Mouse (Mus musculus): ENCODE measurements around the gene Pex1. TPM values are rescaled to one million over a fixed set of nuclear protein-coding genes. Genes with fewer than 3 reads are reported as not detected.
A peak's percentile ranks its signal among the peaks of the same experiment; 100 is the strongest.

Pex1 gene
- total and polyA plus RNA-seq, 2 experiments from 2014 or later, result 21.0 to 21.2 TPM

DNA sequence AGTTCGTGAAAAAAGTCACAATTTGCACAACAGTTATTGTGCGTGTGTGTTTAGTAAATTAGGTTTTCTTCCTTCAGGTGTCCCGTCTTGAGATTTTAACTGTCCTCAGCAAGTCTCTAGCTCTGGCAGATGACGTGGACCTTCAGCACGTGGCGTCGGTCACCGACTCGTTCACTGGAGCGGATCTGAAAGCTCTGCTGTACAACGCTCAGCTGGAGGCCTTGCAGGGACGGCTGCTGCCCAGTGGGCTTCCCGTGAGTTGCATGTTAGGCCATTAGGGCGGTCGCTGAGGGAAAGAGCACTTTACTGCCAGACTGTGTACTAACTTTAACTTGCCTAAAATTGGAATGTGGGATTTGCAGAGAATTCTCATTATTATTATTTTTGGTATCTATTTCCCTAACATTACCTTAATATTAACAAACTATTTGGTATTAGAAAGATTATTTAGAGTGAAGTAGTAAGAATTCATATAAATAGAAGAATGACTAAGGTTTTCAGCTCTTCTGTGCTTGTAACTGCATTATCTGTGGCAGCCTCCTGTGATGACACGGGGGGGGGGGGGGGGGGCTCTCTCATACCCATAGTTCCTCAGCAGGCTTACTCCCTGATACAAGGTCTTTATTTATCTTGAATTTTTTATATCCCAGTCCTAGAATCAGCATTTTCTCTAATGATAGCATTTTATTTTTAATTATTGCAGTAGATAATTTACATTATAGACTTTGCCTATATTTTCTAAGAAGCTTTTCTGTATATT lies 35.8 kb downstream of the Pex1 start:
- Histone ChIP-seq H3K9ac (replicated peaks; ENCODE audit: low read length, poor library complexity, severe bottlenecking) (no peak overlapping the region), H3K4me2 (ENCODE audit: low read depth, low read length, poor library complexity, severe bottlenecking) (no peak overlapping the region), H3K27ac (ENCODE audit: low read depth, low read length) (no peak overlapping the region), H3K4me1 (ENCODE audit: insufficient read depth, low read length) (no peaks in the 10 kb centered on the region), H3K36me3 (ENCODE audit: insufficient read depth, low read length) (peaks cover 21% of the 10 kb centered on the region), H3K4me3 (ENCODE audit: low read depth, low read length) (no peak overlapping the region), H3K9me3 (ENCODE audit: low read length) (no peaks in the 10 kb centered on the region), H3K27me3 (ENCODE audit: insufficient read depth, low read length) (no peaks in the 10 kb centered on the region)
- ATAC-seq (ENCODE audit: low FRiP score), result no peak
- peak; percentile 5 for DNase-seq (ENCODE audit: low spot score)
- 55% methylated on average over 16 of the region's 16 CpGs for WGBS
- no peak for TF ChIP-seq CTCF (IDR thresholded peaks at IDR 0.05)

DNA sequence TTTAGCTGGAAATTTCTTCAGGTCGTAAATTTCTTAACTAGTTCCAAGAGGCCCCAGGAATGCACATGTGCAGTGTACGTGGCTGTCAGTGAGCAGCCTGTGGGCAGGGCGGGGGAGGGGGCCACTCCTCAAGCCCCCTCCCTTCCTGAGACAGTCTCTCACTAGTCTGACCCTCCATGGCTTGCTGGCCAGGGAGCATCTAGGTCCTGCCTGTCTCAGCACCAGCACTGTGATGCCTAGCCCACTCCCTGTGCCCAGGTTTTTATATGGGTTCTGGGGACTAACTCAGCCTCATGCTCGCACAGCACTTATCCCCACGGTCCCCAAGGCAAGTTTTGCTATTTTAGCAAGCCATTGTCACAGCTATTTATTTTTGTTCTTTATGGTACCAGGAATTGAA lies 36.4 kb downstream of the Pex1 start:
- Histone ChIP-seq H3K9ac (replicated peaks; ENCODE audit: low read length, poor library complexity, severe bottlenecking) (no peak overlapping the region), H3K4me2 (ENCODE audit: low read depth, low read length, poor library complexity, severe bottlenecking) (no peak overlapping the region), H3K36me3 (ENCODE audit: insufficient read depth, low read length) (peaks cover 16% of the 10 kb centered on the region; the same call in 1 of the 2 replicates), H3K27me3 (ENCODE audit: insufficient read depth, low read length) (no peaks in the 10 kb centered on the region), H3K4me1 (ENCODE audit: insufficient read depth, low read length) (no peaks in the 10 kb centered on the region), H3K4me3 (ENCODE audit: low read depth, low read length) (no peak overlapping the region), H3K27ac (ENCODE audit: low read depth, low read length) (no peak overlapping the region), H3K9me3 (ENCODE audit: low read length) (no peaks in the 10 kb centered on the region)
- no peak for DNase-seq (ENCODE audit: low spot score)
- whole genome bisulfite sequencing, result 85% methylated on average over 5 of the region's 5 CpGs
- ATAC-seq (ENCODE audit: low FRiP score), result peak; percentile 49; the same call in 1 of the 2 replicates
- no peak for TF ChIP-seq CTCF (IDR thresholded peaks at IDR 0.05)

DNA sequence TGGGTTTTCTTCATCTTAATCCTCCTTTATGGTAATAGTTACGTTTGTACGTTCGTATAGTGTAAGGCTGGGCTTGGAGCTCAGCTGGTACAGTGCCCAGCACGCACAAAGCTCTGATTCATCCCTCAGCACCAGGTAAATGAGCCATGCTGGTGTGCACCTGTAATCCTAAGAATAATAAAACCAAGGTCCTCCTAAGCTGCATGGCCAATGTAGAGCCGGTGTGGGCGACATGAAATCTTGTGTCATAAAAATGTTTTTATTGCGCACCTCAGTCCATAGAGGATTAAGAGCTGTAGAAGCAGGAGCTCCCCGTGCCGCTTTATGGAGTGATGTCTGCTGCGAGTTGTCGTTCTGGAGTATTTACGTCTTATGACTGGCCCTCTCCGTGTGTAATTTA lies 37.4 kb downstream of the Pex1 start:
- no peak for DNase-seq (ENCODE audit: low spot score)
- peaks cover 16% of the 10 kb centered on the region; the same call in 1 of the 2 replicates for H3K36me3 ChIP-seq (ENCODE audit: insufficient read depth, low read length)
- WGBS, result 95% methylated on average over 13 of the region's 13 CpGs
- H3K4me1 ChIP-seq (ENCODE audit: insufficient read depth, low read length), result no peaks in the 10 kb centered on the region
- no peak overlapping the region for H3K4me2 ChIP-seq (ENCODE audit: low read depth, low read length, poor library complexity, severe bottlenecking)
- no peak overlapping the region for H3K4me3 ChIP-seq (ENCODE audit: low read depth, low read length)
- no peaks in the 10 kb centered on the region for H3K9me3 ChIP-seq (ENCODE audit: low read length)
- H3K27me3 ChIP-seq (ENCODE audit: insufficient read depth, low read length), result no peaks in the 10 kb centered on the region
- H3K27ac ChIP-seq (ENCODE audit: low read depth, low read length), result no peak overlapping the region
- no peak for TF ChIP-seq CTCF (IDR thresholded peaks at IDR 0.05)
- H3K9ac ChIP-seq (replicated peaks; ENCODE audit: low read length, poor library complexity, severe bottlenecking), result no peak overlapping the region
- ATAC-seq (ENCODE audit: low FRiP score), result no peak

DNA sequence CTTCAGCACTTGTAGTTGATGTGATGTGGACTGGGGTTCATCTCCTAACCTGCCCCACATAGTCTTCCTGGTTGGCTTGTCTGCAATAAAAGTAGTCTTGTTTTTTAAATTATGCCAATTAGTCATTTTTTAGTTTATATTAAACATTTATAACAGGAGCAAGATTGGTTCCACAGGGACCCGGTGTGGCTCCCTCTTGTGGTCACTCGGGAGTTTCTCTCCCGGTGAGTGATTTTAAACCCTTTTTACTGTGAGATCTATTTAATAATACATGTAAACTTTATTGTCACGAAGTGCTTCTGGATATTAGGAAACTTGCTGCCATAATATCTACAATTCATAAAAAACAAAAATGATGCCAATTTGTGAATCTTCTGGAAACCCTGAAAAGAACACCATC lies 38.1 kb downstream of the Pex1 start:
- Histone ChIP-seq H3K4me3 (ENCODE audit: low read depth, low read length) (no peak overlapping the region), H3K4me2 (ENCODE audit: low read depth, low read length, poor library complexity, severe bottlenecking) (no peak overlapping the region), H3K4me1 (ENCODE audit: insufficient read depth, low read length) (no peaks in the 10 kb centered on the region), H3K27ac (ENCODE audit: low read depth, low read length) (no peak overlapping the region), H3K9ac (replicated peaks; ENCODE audit: low read length, poor library complexity, severe bottlenecking) (no peak overlapping the region), H3K27me3 (ENCODE audit: insufficient read depth, low read length) (no peaks in the 10 kb centered on the region), H3K36me3 (ENCODE audit: insufficient read depth, low read length) (peaks cover 16% of the 10 kb centered on the region; the same call in 1 of the 2 replicates), H3K9me3 (ENCODE audit: low read length) (no peaks in the 10 kb centered on the region)
- peak; percentile 55 for TF ChIP-seq CTCF (IDR thresholded peaks at IDR 0.05)
- WGBS, result 62% methylated on average over 4 of the region's 4 CpGs
- DNase-seq (ENCODE audit: low spot score), result peak; percentile 10
- ATAC-seq (ENCODE audit: low FRiP score), result no peak

DNA sequence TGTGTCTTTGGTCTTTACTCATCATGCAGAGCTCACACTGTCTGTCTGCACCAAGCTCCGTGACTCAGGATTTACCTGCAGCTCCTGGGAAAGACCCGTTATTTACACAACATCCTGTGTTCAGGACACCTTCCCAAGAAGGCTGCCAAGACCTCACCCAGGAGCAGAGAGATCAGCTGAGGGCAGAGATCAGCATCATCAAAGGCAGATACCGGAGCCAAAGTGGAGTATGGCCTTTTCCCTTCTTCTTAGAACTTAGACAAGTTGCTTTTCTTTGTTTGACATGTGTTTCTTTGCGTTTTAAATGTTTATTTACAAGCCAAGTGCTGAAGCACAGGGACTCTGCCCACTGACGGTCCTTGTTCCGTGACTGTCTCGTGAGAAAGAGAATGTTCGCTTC lies 39.4 kb downstream of the Pex1 start:
- Histone ChIP-seq H3K4me3 (ENCODE audit: low read depth, low read length) (no peak overlapping the region), H3K9me3 (ENCODE audit: low read length) (no peaks in the 10 kb centered on the region), H3K4me2 (ENCODE audit: low read depth, low read length, poor library complexity, severe bottlenecking) (no peak overlapping the region), H3K4me1 (ENCODE audit: insufficient read depth, low read length) (no peaks in the 10 kb centered on the region), H3K27me3 (ENCODE audit: insufficient read depth, low read length) (no peaks in the 10 kb centered on the region), H3K9ac (replicated peaks; ENCODE audit: low read length, poor library complexity, severe bottlenecking) (no peak overlapping the region), H3K27ac (ENCODE audit: low read depth, low read length) (no peak overlapping the region), H3K36me3 (ENCODE audit: insufficient read depth, low read length) (peaks cover 11% of the 10 kb centered on the region; the same call in 1 of the 2 replicates)
- WGBS, result 89% methylated on average over 8 of the region's 8 CpGs
- no peak for TF ChIP-seq CTCF (IDR thresholded peaks at IDR 0.05)
- DNase-seq (ENCODE audit: low spot score) (no peak), ATAC-seq (ENCODE audit: low FRiP score) (no peak)

DNA sequence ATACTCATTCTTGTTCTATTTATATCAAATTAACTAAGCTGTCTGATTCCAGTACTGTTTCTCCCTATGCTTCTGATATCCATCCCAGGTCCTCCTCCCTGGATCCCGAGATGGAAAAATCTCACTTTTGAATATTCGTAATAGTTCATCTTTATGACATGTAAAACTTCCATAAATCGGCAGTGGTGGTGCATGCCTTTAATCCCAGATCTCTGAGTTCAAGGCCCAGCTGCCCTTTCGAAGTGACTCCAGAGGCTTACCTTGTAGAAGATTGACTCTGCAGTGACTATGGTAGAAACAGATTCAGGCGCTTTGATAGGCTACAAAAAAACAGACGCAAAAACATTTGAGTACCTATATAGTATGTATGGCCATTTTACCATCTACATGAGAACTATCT lies 48.8 kb downstream of the Pex1 start:
- peaks cover 16% of the 10 kb centered on the region for H3K36me3 ChIP-seq (ENCODE audit: insufficient read depth, low read length)
- no peaks in the 10 kb centered on the region for H3K9me3 ChIP-seq (ENCODE audit: low read length)
- no peak overlapping the region for H3K4me2 ChIP-seq (ENCODE audit: low read depth, low read length, poor library complexity, severe bottlenecking)
- 0 out of 2 replicates have a peak, but pooled peaks cover 3% of the 10 kb centered on the region for H3K4me1 ChIP-seq (ENCODE audit: insufficient read depth, low read length)
- 94% methylated on average over 6 of the region's 6 CpGs for WGBS
- no peaks in the 10 kb centered on the region for H3K27me3 ChIP-seq (ENCODE audit: insufficient read depth, low read length)
- no peak for ATAC-seq (ENCODE audit: low FRiP score)
- no peak for TF ChIP-seq CTCF (IDR thresholded peaks at IDR 0.05)
- no peak overlapping the region for H3K9ac ChIP-seq (replicated peaks; ENCODE audit: low read length, poor library complexity, severe bottlenecking)
- no peak overlapping the region for H3K27ac ChIP-seq (ENCODE audit: low read depth, low read length)
- DNase-seq (ENCODE audit: low spot score), result no peak
- H3K4me3 ChIP-seq (ENCODE audit: low read depth, low read length), result no peak overlapping the region

Data from midbrain, postnatal 0 days (tissue).